Mouse (Mus musculus): Measurements from ENCODE around the gene Hs3st3b1. TPM values are rescaled to one million over a fixed set of nuclear protein-coding genes. Genes with fewer than 3 reads are reported as not detected.
A peak's percentile ranks its signal among the peaks of the same experiment; 100 is the strongest.

The Hs3st3b1 gene
- polyA plus RNA-seq, 1 experiment from 2014 or later: 26.1 TPM

- H3K4me3 ChIP-seq: peak overlapping the region; percentile 80
- peaks cover 60% of the 10 kb centered on the region for H3K27me3 ChIP-seq
- no peak for ATAC-seq (ENCODE audit: low FRiP score, low read depth)
- peak overlapping the region; percentile 84 for H3K27ac ChIP-seq
- H3K4me1 ChIP-seq: peaks cover 72% of the 10 kb centered on the region
- peak overlapping the region; percentile 87 for H3K4me2 ChIP-seq (replicated peaks)
- under 1% methylated on average over 80 of the region's 80 CpGs for WGBS
- no peaks in the 10 kb centered on the region for H3K9me3 ChIP-seq
- peak overlapping the region; percentile 90 for H3K9ac ChIP-seq
- no peaks in the 10 kb centered on the region for H3K36me3 ChIP-seq
These were observed 792 bp downstream of the Hs3st3b1 start for GRCm38 (mm10) chr11:63921044-63921951.

GRCm38 (mm10) chr11:63920531-63920930 is 1.6 kb downstream of the Hs3st3b1 start:
- Histone ChIP-seq H3K4me2 (replicated peaks) (peak overlapping the region; percentile 87), H3K9me3 (no peaks in the 10 kb centered on the region), H3K4me3 (peak overlapping the region; percentile 80), H3K36me3 (no peaks in the 10 kb centered on the region), H3K4me1 (peaks cover 74% of the 10 kb centered on the region), H3K27me3 (peaks cover 56% of the 10 kb centered on the region), H3K27ac (peak overlapping the region; percentile 84; the same call in 1 of the 2 replicates), H3K9ac (peak overlapping the region; percentile 90)
- peak; percentile 48 for ATAC-seq (ENCODE audit: low FRiP score, low read depth)
- under 1% methylated on average over 33 of the region's 33 CpGs for WGBS

- H3K4me1 ChIP-seq: peaks cover 73% of the 10 kb centered on the region
- no peaks in the 10 kb centered on the region for H3K9me3 ChIP-seq
- H3K9ac ChIP-seq: peak overlapping the region; percentile 90
- peak overlapping the region; percentile 84; the same call in 1 of the 2 replicates for H3K27ac ChIP-seq
- H3K4me3 ChIP-seq: peak overlapping the region; percentile 80
- H3K27me3 ChIP-seq: peaks cover 51% of the 10 kb centered on the region
- no peaks in the 10 kb centered on the region for H3K36me3 ChIP-seq
- WGBS: 1% methylated on average over 52 of the region's 52 CpGs
- H3K4me2 ChIP-seq (replicated peaks): peak overlapping the region; percentile 87
- ATAC-seq (ENCODE audit: low FRiP score, low read depth): no peak
These were observed 2.6 kb downstream of the Hs3st3b1 start for GRCm38 (mm10) chr11:63919211-63920098.

- Histone ChIP-seq H3K36me3 (no peaks in the 10 kb centered on the region), H3K9ac (peak overlapping the region; percentile 90), H3K4me1 (peaks cover 72% of the 10 kb centered on the region), H3K4me2 (replicated peaks) (peak overlapping the region; percentile 87), H3K27me3 (peaks cover 42% of the 10 kb centered on the region), H3K27ac (peak overlapping the region; percentile 17; the same call in 1 of the 2 replicates), H3K9me3 (no peaks in the 10 kb centered on the region), H3K4me3 (peak overlapping the region; percentile 80)
- WGBS: 14% methylated on average over 17 of the region's 17 CpGs
- no peak for ATAC-seq (ENCODE audit: low FRiP score, low read depth)
These were observed 3.6 kb downstream of the Hs3st3b1 start for GRCm38 (mm10) chr11:63918321-63919105.

GRCm38 (mm10) chr11:63917561-63917960 is 4.5 kb downstream of the Hs3st3b1 start:
- no peak for ATAC-seq (ENCODE audit: low FRiP score, low read depth)
- Histone ChIP-seq H3K4me2 (replicated peaks) (peak overlapping the region; percentile 87), H3K36me3 (no peaks in the 10 kb centered on the region), H3K9ac (no peak overlapping the region), H3K27me3 (peaks cover 37% of the 10 kb centered on the region), H3K27ac (no peak overlapping the region), H3K4me3 (peak overlapping the region; percentile 80), H3K4me1 (peaks cover 63% of the 10 kb centered on the region), H3K9me3 (no peaks in the 10 kb centered on the region)
- 10% methylated on average over 6 of the region's 6 CpGs for WGBS

GRCm38 (mm10) chr11:63914388-63914787 is 7.7 kb downstream of the Hs3st3b1 start:
- peaks cover 38% of the 10 kb centered on the region for H3K27me3 ChIP-seq
- 4% methylated on average over 20 of the region's 20 CpGs for WGBS
- no peaks in the 10 kb centered on the region for H3K9me3 ChIP-seq
- peak overlapping the region; percentile 40 for H3K4me3 ChIP-seq
- H3K4me1 ChIP-seq: peaks cover 66% of the 10 kb centered on the region
- 0 out of 2 replicates have a peak overlapping the region, but pooled peaks have one; percentile 10 for H3K9ac ChIP-seq
- no peaks in the 10 kb centered on the region for H3K36me3 ChIP-seq
- H3K4me2 ChIP-seq (replicated peaks): peak overlapping the region; percentile 66
- ATAC-seq (ENCODE audit: low FRiP score, low read depth): peak; percentile 86
- no peak overlapping the region for H3K27ac ChIP-seq

- Histone ChIP-seq H3K4me1 (peaks cover 62% of the 10 kb centered on the region), H3K4me2 (replicated peaks) (peak overlapping the region; percentile 66), H3K27me3 (peaks cover 38% of the 10 kb centered on the region), H3K36me3 (no peaks in the 10 kb centered on the region), H3K9ac (peak overlapping the region; percentile 10; the same call in 1 of the 2 replicates), H3K9me3 (no peaks in the 10 kb centered on the region), H3K27ac (no peak overlapping the region), H3K4me3 (peak overlapping the region; percentile 40)
- no peak for ATAC-seq (ENCODE audit: low FRiP score, low read depth)
- WGBS: 36% methylated on average over 4 of the region's 4 CpGs
These were observed 8.2 kb downstream of the Hs3st3b1 start for GRCm38 (mm10) chr11:63913936-63914335.

- ATAC-seq (ENCODE audit: low FRiP score, low read depth): no peak
- Histone ChIP-seq H3K27ac (no peak overlapping the region), H3K9me3 (no peaks in the 10 kb centered on the region), H3K27me3 (peaks cover 18% of the 10 kb centered on the region), H3K4me1 (peaks cover 59% of the 10 kb centered on the region), H3K4me3 (no peak overlapping the region), H3K9ac (no peak overlapping the region), H3K36me3 (no peaks in the 10 kb centered on the region), H3K4me2 (replicated peaks) (no peak overlapping the region)
- WGBS: 67% methylated on average over 5 of the region's 5 CpGs
These were observed 11.1 kb downstream of the Hs3st3b1 start for GRCm38 (mm10) chr11:63911001-63911400.

GRCm38 (mm10) chr11:63909961-63910360 is 12.1 kb downstream of the Hs3st3b1 start:
- Histone ChIP-seq H3K4me2 (replicated peaks) (no peak overlapping the region), H3K9ac (no peak overlapping the region), H3K9me3 (no peaks in the 10 kb centered on the region), H3K4me1 (peaks cover 49% of the 10 kb centered on the region), H3K4me3 (no peak overlapping the region), H3K27me3 (peaks cover 8% of the 10 kb centered on the region), H3K36me3 (no peaks in the 10 kb centered on the region), H3K27ac (no peak overlapping the region)
- ATAC-seq (ENCODE audit: low FRiP score, low read depth): no peak
- WGBS: 98% methylated on average over 4 of the region's 4 CpGs

- Histone ChIP-seq H3K4me2 (replicated peaks) (no peak overlapping the region), H3K36me3 (peaks cover 10% of the 10 kb centered on the region), H3K4me1 (peaks cover 36% of the 10 kb centered on the region), H3K4me3 (no peak overlapping the region), H3K9me3 (no peaks in the 10 kb centered on the region), H3K27ac (no peak overlapping the region), H3K27me3 (peaks cover 8% of the 10 kb centered on the region), H3K9ac (no peak overlapping the region)
- 84% methylated on average over 4 of the region's 4 CpGs for WGBS
- ATAC-seq (ENCODE audit: low FRiP score, low read depth): no peak
These were observed 13.6 kb downstream of the Hs3st3b1 start for GRCm38 (mm10) chr11:63908500-63908899.

All from limb, embryonic 13.5 days (tissue).